Comparison of ENCODE assay signal across 8 mouse cellular contexts in genomic region chr7:51878730-51879129, GRCm38 (mm10). TPM values are rescaled to one million over a fixed set of nuclear protein-coding genes. Genes with fewer than 3 reads are reported as not detected.
DNase-seq lines count a peak whose midpoint lies in the region; ATAC-seq lines count a peak whose summit lies in the region.

No protein-coding gene starts in this region.

- H3K9ac ChIP-seq in heart, embryonic 11.5 days (ENCODE audit: low read depth, low read length): peak overlapping the region; percentile 75

- H3K4me3 ChIP-seq in heart, embryonic 11.5 days (ENCODE audit: low read depth, low read length): peak overlapping the region; percentile 55
- H3K4me3 ChIP-seq in macrophage (ENCODE audit: inconsistent target): peak overlapping the region; percentile 20; the same call in 1 of the 2 replicates

- peak overlapping the region; percentile 35; the same call in 1 of the 2 replicates for H3K27ac ChIP-seq in heart, embryonic 11.5 days (ENCODE audit: low read depth, low read length)
- no peak overlapping the region for H3K27ac ChIP-seq in macrophage

- no peaks in the 10 kb centered on the region for H3K9me3 ChIP-seq in heart, embryonic 11.5 days (replicated peaks; ENCODE audit: control insufficient read depth, low read length)

- H3K27me3 ChIP-seq in heart, embryonic 11.5 days (ENCODE audit: control insufficient read depth, insufficient read depth, low read length): no peaks in the 10 kb centered on the region

- peak; percentile 18; the same call in 1 of the 2 replicates for ATAC-seq in heart, embryonic 11.5 days (replicated peaks; ENCODE audit: insufficient number of reproducible peaks, low FRiP score, low TSS enrichment)

- H3K36me3 ChIP-seq in heart, embryonic 11.5 days (ENCODE audit: control insufficient read depth, insufficient read depth, low read length): no peaks in the 10 kb centered on the region
- no peaks in the 10 kb centered on the region for H3K36me3 ChIP-seq in macrophage (ENCODE audit: inconsistent target)

- peak overlapping the region; percentile 94 for H3K4me2 ChIP-seq in heart, embryonic 11.5 days

- 3% methylated on average over 8 of the region's 8 CpGs for WGBS in heart, embryonic 11.5 days (ENCODE audit: insufficient replicate concordance)
- under 1% methylated on average over 8 of the region's 8 CpGs for WGBS in macrophage (ENCODE audit: missing documents)

- intact Hi-C loops in heart, postnatal 25 days (cut with DNase I): no loop called here
- intact Hi-C loops in gastrocnemius, postnatal 14 days (cut with DNase I; ENCODE audit: low total_unique reads): no loop called here

- peaks cover 9% of the 10 kb centered on the region for H3K4me1 ChIP-seq in heart, embryonic 11.5 days (ENCODE audit: control insufficient read depth, insufficient read depth, low read length)

- no peaks in the 10 kb centered on the region for H3K79me2 ChIP-seq in macrophage (ENCODE audit: inconsistent target)

- no peak for DNase-seq in heart, postnatal 25 days (ENCODE audit: low spot score)
- peak; percentile 11 for DNase-seq in ES-CJ7 (ENCODE audit: low read depth, low spot score)
- DNase-seq in gastrocnemius, postnatal 14 days: peak; percentile 35
- DNase-seq in urinary bladder, postnatal 10 days (ENCODE audit: low spot score): no peak
- no peak for DNase-seq in thymus, adult 18-20 months
- no peak for DNase-seq in adrenal gland, postnatal 4 days (ENCODE audit: low spot score in 2 of 2)

RNA-seq across cellular contexts. Expression of gene Fancf, which starts 16.7 kb away (rescaled TPM):
- polyA plus RNA-seq in heart, embryonic 11.5 days (2014; fragmentation: Nextera tagmentation; extraction: Ambion mirVana): 8.3 and 8.6 TPM in 2 replicates
- total RNA-seq in heart, postnatal 25 days (2021): 1 to 10 TPM; 2.0 to 2.4 TPM
- 1 to 10 TPM; 2.3 to 2.8 TPM for total RNA-seq in gastrocnemius, postnatal 14 days (2021)
- total RNA-seq in macrophage (2018; cell fraction: chromatin; rRNA removed): 1 to 10 TPM in 10 of 26 experiments, under 1 TPM in 6, not detected in 10; 0.29 to 3.7 (median 1.2) TPM
- total RNA-seq in macrophage (2018; cell fraction: cytosol; rRNA removed): 1 to 10 TPM in 20 of 26 experiments, under 1 TPM in 6; 0.33 to 2.7 (median 1.6) TPM
- 1 to 10 TPM in 13 of 26 experiments, under 1 TPM in 8, not detected in 5; 0.44 to 7.8 (median 1.4) TPM for total RNA-seq in macrophage (2018; cell fraction: nucleus; rRNA removed)
- polyA plus RNA-seq in macrophage (2018): 1.4 to 4.0 TPM (median 2.2 TPM) in 3 replicates
- 1 to 10 TPM; 9.1 to 9.8 TPM for total RNA-seq in adrenal gland, postnatal 4 days (2021)

RNA-seq across cellular contexts. Expression of gene Gas2, which starts 16.9 kb away (rescaled TPM):
- polyA plus RNA-seq in heart, embryonic 11.5 days (2014; fragmentation: Nextera tagmentation; extraction: Ambion mirVana): 8.8 and 9.9 TPM in 2 replicates
- 1 to 10 TPM; 6.4 to 7.5 TPM for total RNA-seq in heart, postnatal 25 days (2021)
- total RNA-seq in gastrocnemius, postnatal 14 days (2021): 1 to 10 TPM; 8.7 to 9.8 TPM
- 10 to 100 TPM in 1 of 26 experiments, 1 to 10 TPM in 21, under 1 TPM in 3, not detected in 1; 0.34 to 18.6 (median 2.6) TPM for total RNA-seq in macrophage (2018; cell fraction: chromatin; rRNA removed)
- total RNA-seq in macrophage (2018; cell fraction: cytosol; rRNA removed): 1 to 10 TPM in 17 of 26 experiments, under 1 TPM in 9; 0.59 to 2.2 (median 1.1) TPM
- 1 to 10 TPM in 24 of 26 experiments, under 1 TPM in 2; 0.58 to 5.3 (median 2.0) TPM for total RNA-seq in macrophage (2018; cell fraction: nucleus; rRNA removed)
- polyA plus RNA-seq in macrophage (2018): 0.86 to 1.8 TPM (median 1.4 TPM) in 3 replicates
- 10 to 100 TPM; 48.2 to 53.0 TPM for total RNA-seq in adrenal gland, postnatal 4 days (2021)

Comparison
In these comparisons a context has a peak if more than half of its experiments do, and no peak if none do; other contexts are left out.
1. DNase-seq: peak in ES-CJ7 (single experiment) and gastrocnemius, postnatal 14 days (single experiment); none in heart, postnatal 25 days (single experiment), urinary bladder, postnatal 10 days (single experiment), thymus, adult 18-20 months (0 of 2) and adrenal gland, postnatal 4 days (0 of 2).
2. RNA of gene Gas2, which starts 16.9 kb away (total RNA-seq): 48.2 to 53.0 TPM in adrenal gland, postnatal 4 days; 8.7 to 9.8 TPM in gastrocnemius, postnatal 14 days and 6.4 to 7.5 TPM in heart, postnatal 25 days; every median in the first group is over 4 times any median in the second.